Mouse (Mus musculus): ENCODE data around the gene Fam214b. TPM values are rescaled to one million over a fixed set of nuclear protein-coding genes. Genes with fewer than 3 reads are reported as not detected.

The Fam214b gene
- total RNA-seq (2012; rRNA removed), result 8.2 and 11.9 TPM in 2 replicates

GRCm38 (mm10) chr4:43045659-43046302 is at the start of gene Fam214b:
Gene Fam214b (minus strand): TSS chr4:43046220.
- Histone ChIP-seq H3K9me3 (ENCODE audit: control insufficient read depth, insufficient read depth, low read depth, low read length) (no peaks in the 10 kb centered on the region), H3K36me3 (ENCODE audit: control insufficient read depth, insufficient read depth, low read length, poor library complexity, severe bottlenecking) (no peaks in the 10 kb centered on the region), H3K27ac (ENCODE audit: insufficient read depth, low read depth, low read length, poor library complexity, severe bottlenecking) (peak within 1 kb of the TSS; percentile 33; the same call in 1 of the 2 replicates), H3K4me3 (ENCODE audit: insufficient read depth in 1 of 2, low read depth in 1 of 2, low read length in 2 of 2, poor library complexity in 1 of 2, severe bottlenecking in 1 of 2) (peak within 1 kb of the TSS; percentile 74 to 95), H3K9ac (ENCODE audit: insufficient read depth, low read depth, low read length, poor library complexity, severe bottlenecking) (peak within 1 kb of the TSS; percentile 51), H3K4me1 (ENCODE audit: control insufficient read depth in 2 of 2, insufficient read depth in 2 of 2, low read length in 2 of 2, poor library complexity in 1 of 2) (peaks cover 9 to 13% of the 10 kb centered on the region in 2 experiments)
- in situ Hi-C loops (cut with MboI; ENCODE audit: low sequenced_read_pairs in 2 of 2, unreplicated experiment in 2 of 2), result no loop called here
- TF ChIP-seq CHD2 (IDR thresholded peaks at IDR 0.05; ENCODE audit: low read depth, low read length), result no peak
- no peak for TF ChIP-seq ZNF384 (IDR thresholded peaks at IDR 0.05; ENCODE audit: low read depth, low read length)
- no peak for TF ChIP-seq MAFK (IDR thresholded peaks at IDR 0.05; ENCODE audit: insufficient read depth, low read depth, low read length)
- TF ChIP-seq ZC3H11A (IDR thresholded peaks at IDR 0.05; ENCODE audit: borderline replicate concordance, low read depth, low read length), result no peak
- no peak for TF ChIP-seq HCFC1 (IDR thresholded peaks at IDR 0.05; ENCODE audit: borderline replicate concordance, insufficient read depth, low read length)
- peak; percentile 100 for DNase-seq (ENCODE audit: low read depth, low spot score)

GRCm38 (mm10) chr4:43091183-43091582 is 45.2 kb upstream of the Fam214b start:
- in situ Hi-C loops (cut with MboI; ENCODE audit: low sequenced_read_pairs in 2 of 2, unreplicated experiment in 2 of 2), result no loop called here
- Histone ChIP-seq H3K9me3 (ENCODE audit: control insufficient read depth, insufficient read depth, low read depth, low read length) (no peaks in the 10 kb centered on the region), H3K4me3 (ENCODE audit: insufficient read depth in 1 of 2, low read depth in 1 of 2, low read length in 2 of 2, poor library complexity in 1 of 2, severe bottlenecking in 1 of 2) (no peak overlapping the region), H3K36me3 (ENCODE audit: control insufficient read depth, insufficient read depth, low read length, poor library complexity, severe bottlenecking) (no peaks in the 10 kb centered on the region), H3K9ac (ENCODE audit: insufficient read depth, low read depth, low read length, poor library complexity, severe bottlenecking) (no peak overlapping the region), H3K4me1 (ENCODE audit: control insufficient read depth in 2 of 2, insufficient read depth in 2 of 2, low read length in 2 of 2, poor library complexity in 1 of 2) (no peaks in the 10 kb centered on the region), H3K27ac (ENCODE audit: insufficient read depth, low read depth, low read length, poor library complexity, severe bottlenecking) (no peak overlapping the region)
- TF ChIP-seq MAFK (IDR thresholded peaks at IDR 0.05; ENCODE audit: insufficient read depth, low read depth, low read length) (no peak), ZNF384 (IDR thresholded peaks at IDR 0.05; ENCODE audit: low read depth, low read length) (no peak), ZC3H11A (IDR thresholded peaks at IDR 0.05; ENCODE audit: borderline replicate concordance, low read depth, low read length) (no peak), CHD2 (IDR thresholded peaks at IDR 0.05; ENCODE audit: low read depth, low read length) (no peak), HCFC1 (IDR thresholded peaks at IDR 0.05; ENCODE audit: borderline replicate concordance, insufficient read depth, low read length) (no peak)
- no peak for DNase-seq (ENCODE audit: low read depth, low spot score)

GRCm38 (mm10) chr4:43089950-43090349 is 43.9 kb upstream of the Fam214b start:
- in situ Hi-C loops (cut with MboI; ENCODE audit: low sequenced_read_pairs in 2 of 2, unreplicated experiment in 2 of 2), result no loop called here
- no peak overlapping the region for H3K27ac ChIP-seq (ENCODE audit: insufficient read depth, low read depth, low read length, poor library complexity, severe bottlenecking)
- TF ChIP-seq MAFK (IDR thresholded peaks at IDR 0.05; ENCODE audit: insufficient read depth, low read depth, low read length) (no peak), ZNF384 (IDR thresholded peaks at IDR 0.05; ENCODE audit: low read depth, low read length) (no peak), ZC3H11A (IDR thresholded peaks at IDR 0.05; ENCODE audit: borderline replicate concordance, low read depth, low read length) (no peak), CHD2 (IDR thresholded peaks at IDR 0.05; ENCODE audit: low read depth, low read length) (no peak)
- H3K9me3 ChIP-seq (ENCODE audit: control insufficient read depth, insufficient read depth, low read depth, low read length), result no peaks in the 10 kb centered on the region
- no peak for DNase-seq (ENCODE audit: low read depth, low spot score)
- no peak overlapping the region for H3K9ac ChIP-seq (ENCODE audit: insufficient read depth, low read depth, low read length, poor library complexity, severe bottlenecking)
- H3K4me1 ChIP-seq (ENCODE audit: control insufficient read depth in 2 of 2, insufficient read depth in 2 of 2, low read length in 2 of 2, poor library complexity in 1 of 2), result no peaks in the 10 kb centered on the region
- H3K36me3 ChIP-seq (ENCODE audit: control insufficient read depth, insufficient read depth, low read length, poor library complexity, severe bottlenecking), result no peaks in the 10 kb centered on the region
- no peak overlapping the region for H3K4me3 ChIP-seq (ENCODE audit: insufficient read depth in 1 of 2, low read depth in 1 of 2, low read length in 2 of 2, poor library complexity in 1 of 2, severe bottlenecking in 1 of 2)

GRCm38 (mm10) chr4:43082458-43082857 is 36.4 kb upstream of the Fam214b start:
- Histone ChIP-seq H3K9me3 (ENCODE audit: control insufficient read depth, insufficient read depth, low read depth, low read length) (no peaks in the 10 kb centered on the region), H3K36me3 (ENCODE audit: control insufficient read depth, insufficient read depth, low read length, poor library complexity, severe bottlenecking) (no peaks in the 10 kb centered on the region), H3K9ac (ENCODE audit: insufficient read depth, low read depth, low read length, poor library complexity, severe bottlenecking) (no peak overlapping the region), H3K4me3 (ENCODE audit: insufficient read depth in 1 of 2, low read depth in 1 of 2, low read length in 2 of 2, poor library complexity in 1 of 2, severe bottlenecking in 1 of 2) (no peak overlapping the region), H3K27ac (ENCODE audit: insufficient read depth, low read depth, low read length, poor library complexity, severe bottlenecking) (no peak overlapping the region), H3K4me1 (ENCODE audit: control insufficient read depth in 2 of 2, insufficient read depth in 2 of 2, low read length in 2 of 2, poor library complexity in 1 of 2) (no peaks in the 10 kb centered on the region)
- in situ Hi-C loops (cut with MboI; ENCODE audit: low sequenced_read_pairs in 2 of 2, unreplicated experiment in 2 of 2), result no loop called here
- DNase-seq (ENCODE audit: low read depth, low spot score), result no peak
- TF ChIP-seq ZNF384 (IDR thresholded peaks at IDR 0.05; ENCODE audit: low read depth, low read length) (no peak), ZC3H11A (IDR thresholded peaks at IDR 0.05; ENCODE audit: borderline replicate concordance, low read depth, low read length) (no peak), HCFC1 (IDR thresholded peaks at IDR 0.05; ENCODE audit: borderline replicate concordance, insufficient read depth, low read length) (no peak)
